Mouse (Mus musculus) fibroblast of lung, adult 2 months (primary cell): ENCODE measurements around the gene Fnbp1l.

Experiments
- DNase-seq: peaks from one replicate; pipeline ENCODE4 v3.0.0-alpha.2; 2011; ENCODE audit warnings: low read depth

Fnbp1l gene

DNA sequence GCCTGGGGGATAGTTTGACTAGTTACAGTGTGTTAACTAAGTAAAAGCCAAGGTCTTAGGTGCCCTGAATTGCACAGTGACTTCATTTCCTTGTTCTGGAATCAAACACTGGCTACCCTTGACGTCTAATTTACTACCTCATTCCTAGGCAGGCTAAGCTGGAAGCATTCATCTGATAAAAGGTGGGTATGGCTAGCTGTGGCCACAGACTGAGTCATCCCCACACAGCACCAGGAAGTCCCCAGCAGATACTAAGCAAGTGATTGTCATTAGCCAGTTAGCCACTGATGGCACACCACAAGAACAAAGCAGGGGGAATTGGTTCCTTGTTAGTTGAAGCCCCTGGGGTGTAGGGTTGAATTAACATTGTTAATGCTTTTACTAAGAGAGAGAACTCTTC is 98.2 kb downstream of the Fnbp1l start:
- DNase-seq, result no peak

DNA sequence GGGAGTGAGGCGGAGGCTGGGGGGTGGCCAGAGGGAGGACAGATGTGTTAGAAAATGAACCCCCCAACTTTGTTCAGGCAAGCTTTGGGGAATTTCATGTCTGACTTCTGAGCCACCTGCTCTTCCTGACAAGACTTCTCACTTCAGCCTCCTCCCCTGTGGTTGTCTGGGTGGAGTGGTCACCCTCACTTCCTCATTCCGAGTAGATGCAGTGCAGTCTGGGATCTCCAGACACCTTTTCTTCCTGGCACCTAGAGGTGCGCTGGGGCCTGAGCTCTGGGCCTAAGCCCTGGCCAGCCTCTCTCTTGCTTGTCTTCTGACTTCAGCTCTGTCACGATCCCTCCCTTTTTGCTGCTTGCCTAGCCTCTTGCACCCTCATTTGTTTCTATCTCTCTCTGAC is 98.6 kb downstream of the Fnbp1l start:
- DNase-seq, result no peak

DNA sequence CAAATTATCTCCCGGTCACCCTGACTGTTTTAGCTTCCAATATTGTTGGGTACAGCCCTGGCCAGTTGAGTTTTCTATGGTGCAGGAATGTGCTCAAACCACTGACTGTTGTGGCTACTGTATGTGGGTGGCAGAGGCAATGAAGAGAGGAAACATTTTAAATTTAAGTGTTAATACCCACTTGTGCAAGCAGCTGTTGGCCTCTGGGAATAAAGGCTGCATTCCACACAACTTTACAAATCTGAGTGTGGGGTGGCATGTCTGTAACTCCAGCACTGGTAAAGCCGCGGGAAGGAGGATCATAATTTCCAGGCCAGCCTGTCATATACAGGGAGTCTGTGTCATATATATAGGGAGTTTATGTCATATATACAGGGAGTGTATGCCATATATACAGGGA is 99.2 kb downstream of the Fnbp1l start:
- no peak for DNase-seq

DNA sequence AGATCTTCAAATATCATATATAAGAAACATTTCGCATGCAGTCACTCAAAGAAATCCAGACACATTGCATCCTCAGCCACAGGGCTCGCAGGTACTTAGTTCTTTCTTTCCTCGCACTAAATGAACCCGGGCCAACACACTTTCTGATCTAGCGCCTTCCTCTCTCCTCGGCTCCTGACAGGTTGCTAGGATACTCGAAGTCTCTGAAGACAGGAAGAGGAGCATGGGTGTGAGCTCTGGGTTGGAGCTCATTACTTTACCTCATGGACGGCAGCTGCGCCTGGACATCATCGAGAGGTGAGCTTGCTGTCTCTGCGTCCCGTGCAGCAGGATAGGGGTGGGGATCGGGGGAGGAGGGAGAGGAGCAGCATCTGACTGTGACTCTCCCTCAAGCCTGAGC is 100.4 kb downstream of the Fnbp1l start:
- no peak for DNase-seq

DNA sequence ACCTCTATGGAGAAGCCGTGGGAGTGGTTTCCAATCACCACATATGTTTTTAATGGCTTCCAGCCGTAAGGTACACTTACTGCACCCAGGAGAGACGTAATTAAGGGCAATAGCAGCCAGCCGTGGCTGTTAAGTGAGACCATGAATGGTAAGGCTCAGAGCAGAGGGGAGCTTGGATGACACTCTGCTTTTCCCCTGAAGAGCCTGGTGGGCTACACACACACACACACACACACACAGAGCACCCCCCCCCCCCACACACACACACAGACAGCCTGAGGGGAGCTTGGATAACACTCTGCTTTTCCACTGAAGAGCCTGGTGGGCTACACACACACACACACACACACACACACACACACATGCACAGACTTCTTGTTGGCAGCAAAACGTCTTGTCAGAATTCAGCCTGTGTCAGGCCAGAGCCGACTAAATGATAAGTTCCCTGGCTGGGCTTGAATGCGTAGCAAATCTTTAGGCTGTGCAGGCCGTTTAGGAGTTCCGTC is 101.2 kb downstream of the Fnbp1l start:
- no peak for DNase-seq

DNA sequence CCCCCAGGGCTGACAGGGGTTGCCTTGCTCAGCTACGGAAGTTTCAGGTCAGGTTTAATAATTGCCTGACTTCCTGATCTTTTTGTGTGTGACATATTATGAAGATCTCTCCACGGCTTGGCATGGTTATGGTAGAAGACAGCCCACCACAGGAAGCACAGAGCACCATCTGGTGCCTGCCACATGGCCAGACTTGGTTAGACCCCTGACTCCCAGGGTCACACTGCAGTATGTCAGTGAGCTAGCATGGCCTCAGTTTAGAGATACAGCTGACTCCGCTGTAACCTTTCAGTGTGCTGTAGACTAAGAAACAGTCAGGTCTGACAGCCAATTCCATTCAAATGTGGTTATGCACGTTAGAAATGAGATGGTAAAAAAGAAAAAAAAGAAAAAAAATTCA is 101.8 kb downstream of the Fnbp1l start:
- DNase-seq, result no peak

DNA sequence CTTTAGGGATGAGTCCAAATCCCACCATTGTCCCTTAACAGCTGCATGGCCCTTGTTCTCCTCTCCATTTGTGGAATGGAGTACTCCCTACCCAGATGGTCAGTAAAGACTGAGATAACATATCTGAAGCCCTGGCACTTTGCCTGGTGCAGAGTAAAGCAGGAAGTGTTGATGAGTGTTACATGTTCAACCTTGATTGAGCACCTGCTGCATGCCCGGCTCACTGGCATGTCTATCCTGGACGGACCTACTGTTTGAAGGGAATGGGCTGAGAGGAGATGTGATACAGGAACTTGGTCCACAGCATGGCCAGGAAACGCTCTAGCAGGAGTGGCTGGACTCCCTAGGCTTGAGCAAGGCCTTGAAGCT is 103.2 kb downstream of the Fnbp1l start:
- DNase-seq, result no peak

DNA sequence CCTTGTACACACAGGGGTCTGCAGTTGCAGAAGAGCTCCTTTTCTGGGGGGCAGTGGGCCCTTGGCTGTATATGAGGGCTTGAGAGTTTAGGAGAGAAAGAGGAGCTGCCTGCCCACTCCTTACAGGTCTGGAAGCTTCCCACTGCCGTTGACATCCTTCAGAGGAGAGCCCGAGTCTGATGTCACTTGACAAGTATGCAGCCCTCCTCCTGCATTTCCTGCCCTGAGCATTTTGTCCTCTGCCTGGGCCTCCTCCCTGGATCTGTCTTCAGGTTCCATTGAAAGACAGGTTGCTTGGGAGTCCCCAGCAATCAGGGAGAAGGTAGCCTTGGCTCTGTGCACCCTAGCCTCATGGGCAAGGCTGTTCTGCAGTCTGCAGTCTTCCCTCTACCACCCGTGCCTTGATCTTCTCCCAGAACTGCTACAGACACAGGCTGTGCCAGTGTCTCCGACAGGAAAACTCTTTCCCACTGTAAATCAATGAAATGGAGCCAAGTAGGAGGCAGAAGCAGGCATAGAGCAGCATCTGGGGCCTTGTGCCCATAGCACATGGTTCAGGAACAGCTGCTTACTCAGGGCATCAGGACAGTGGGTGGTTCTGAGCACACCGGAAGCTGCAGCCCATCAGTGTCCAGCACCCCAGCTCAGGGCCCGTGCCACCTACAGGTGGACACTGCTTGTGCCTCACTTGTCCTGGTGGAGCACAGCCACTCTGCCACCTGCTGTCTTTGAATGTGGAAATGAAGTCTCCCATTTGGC is 103.8 kb downstream of the Fnbp1l start:
- DNase-seq, result no peak

DNA sequence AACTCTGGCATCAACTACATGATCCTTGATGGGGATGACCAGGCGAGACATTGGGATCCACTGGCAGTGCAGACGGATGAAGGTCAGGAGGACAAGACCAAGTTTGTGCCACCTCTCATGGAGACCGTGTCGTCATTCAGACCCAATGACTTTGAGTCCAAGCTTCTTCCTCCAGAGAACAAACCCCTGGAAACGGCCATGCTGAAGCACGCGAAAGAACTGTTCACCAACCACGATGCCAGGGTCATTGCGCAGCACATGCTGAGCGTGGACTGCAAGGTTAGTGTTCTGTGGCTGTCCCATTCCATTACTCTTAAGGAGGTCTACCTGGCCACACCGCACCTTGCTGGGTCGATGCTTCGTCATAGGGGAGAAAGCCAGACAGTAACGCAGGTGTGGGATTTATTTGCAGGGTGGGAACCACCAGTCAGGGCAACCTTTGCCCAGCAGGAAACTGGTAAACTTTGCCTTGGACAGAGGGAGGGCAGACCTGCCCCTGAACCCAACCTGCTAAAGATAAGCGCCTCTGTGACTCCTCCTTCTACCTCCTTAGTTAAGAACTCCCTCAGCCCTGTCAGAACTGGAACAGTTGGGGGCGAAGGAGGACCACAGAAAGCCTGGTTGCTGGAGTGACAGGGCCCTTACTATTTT is 106.7 kb downstream of the Fnbp1l start:
- DNase-seq, result no peak

DNA sequence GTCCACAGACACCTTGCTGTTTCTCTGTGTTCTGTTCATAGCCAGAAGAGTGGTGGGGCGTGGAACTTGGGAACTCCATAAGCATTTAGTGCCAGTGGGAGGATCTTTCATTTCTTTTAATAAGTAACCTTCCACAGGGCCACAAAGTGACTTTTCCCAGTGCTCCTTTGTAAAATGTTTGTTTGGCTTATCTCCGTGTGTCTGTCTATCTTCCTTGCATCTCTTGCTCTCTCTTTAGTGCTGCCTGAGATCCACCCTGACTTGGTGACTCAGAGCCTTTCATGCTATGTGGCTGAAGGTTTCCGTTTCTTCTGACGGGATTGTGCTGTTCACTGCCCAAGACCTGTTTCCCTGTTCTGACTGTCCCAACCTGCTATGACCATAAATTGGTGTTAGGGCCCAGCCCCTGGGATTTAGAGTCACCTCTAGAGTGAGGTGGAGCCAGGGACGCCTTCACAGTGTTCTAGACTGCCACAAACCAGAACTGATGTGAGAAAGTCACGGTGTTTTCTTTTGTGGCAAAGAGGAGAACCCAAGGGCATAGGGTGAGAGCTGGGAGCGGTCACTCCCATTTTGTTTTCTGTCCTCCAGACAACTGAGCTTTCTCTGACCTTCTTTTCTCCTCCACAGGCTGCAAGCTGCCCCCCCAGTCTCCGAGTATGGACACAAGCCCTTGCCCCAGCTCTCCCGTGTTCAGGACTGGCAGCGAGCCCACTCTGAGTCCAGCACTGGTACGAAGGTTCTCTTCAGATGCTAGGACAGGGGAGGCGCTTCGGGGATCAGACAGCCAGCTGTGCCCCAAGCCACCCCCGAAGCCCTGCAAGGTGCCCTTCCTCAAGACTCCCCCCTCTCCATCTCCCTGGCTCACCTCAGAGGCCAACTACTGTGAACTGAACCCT is 107.5 kb downstream of the Fnbp1l start:
- DNase-seq, result no peak

DNA sequence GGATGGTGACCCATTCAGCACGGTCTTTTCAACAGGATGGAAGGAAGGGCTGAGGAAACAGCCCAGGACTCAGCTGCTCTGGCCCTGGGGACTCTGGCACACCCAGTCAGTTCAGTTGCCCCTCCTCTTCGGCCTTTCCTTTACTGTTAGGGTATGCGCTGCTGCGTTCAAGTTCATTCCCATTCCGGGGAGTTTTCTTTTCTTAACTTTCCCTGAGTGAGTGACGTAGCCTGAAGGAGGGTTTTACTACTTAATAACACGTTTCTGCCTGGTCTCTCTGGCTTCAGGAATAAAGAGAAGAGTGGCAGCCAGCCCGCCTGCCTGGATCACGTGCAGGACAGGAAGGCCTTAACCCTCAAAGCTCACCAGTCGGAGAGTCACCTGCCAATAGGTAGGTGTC is 108.6 kb downstream of the Fnbp1l start:
- DNase-seq, result no peak

DNA sequence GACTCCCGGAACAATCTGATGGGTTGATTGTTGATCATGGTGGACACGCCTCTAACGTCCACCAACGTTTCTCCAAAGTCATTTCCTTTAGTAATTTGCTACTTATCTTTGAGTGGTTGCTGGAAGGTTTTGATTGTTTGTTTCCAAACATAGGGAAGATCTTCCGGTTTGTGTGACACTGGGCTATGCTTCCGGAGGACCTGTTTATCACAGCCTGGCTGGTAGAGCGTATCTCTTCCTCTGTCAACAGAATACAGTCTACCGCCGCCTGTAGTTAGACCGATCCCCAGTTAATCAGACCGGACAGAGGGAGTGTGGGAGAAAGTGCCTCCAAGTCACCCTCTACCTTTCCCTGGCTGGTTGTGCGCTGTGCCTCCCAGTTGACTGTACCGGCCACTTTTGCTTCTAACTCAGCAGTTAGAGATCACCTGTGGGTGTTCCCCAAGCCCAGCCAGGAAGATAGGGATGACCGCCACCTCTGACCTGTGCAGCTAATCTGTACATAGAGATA is 109.2 kb downstream of the Fnbp1l start:
- no peak for DNase-seq

DNA sequence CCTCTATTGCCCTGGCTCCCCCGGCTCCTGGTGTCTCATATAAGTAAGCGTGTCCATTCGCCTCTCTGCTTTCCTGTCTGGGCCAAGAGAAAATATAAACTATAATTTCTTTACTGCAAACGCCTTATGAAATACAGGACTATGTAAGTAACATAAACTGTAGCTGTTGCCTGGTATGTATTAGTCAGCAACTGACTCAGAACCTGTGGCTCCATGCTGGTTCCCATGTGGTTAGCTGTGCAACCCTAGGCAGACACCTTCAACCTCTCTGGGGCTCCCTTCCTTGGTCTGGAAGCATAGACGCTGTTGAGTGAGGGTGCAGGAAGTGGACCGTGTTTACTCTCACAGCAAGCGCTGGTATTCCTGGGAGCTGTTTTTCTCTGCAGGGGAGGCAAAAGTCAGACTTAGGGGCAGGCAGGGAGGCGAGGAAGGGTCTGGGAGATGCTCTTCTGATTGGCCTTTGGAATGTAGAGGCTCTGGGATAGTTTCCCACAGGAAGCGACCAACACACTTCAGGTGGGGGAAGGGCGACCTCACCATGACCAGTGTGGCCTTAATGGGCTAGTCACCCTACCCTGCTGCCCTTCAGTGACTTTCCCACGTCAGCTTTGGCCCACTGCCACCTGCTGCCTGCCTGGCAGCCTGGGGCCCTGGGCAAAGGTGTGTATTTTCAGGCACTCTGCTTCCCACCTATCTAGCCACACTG is 109.8 kb downstream of the Fnbp1l start:
- peak; percentile 46 for DNase-seq

DNA sequence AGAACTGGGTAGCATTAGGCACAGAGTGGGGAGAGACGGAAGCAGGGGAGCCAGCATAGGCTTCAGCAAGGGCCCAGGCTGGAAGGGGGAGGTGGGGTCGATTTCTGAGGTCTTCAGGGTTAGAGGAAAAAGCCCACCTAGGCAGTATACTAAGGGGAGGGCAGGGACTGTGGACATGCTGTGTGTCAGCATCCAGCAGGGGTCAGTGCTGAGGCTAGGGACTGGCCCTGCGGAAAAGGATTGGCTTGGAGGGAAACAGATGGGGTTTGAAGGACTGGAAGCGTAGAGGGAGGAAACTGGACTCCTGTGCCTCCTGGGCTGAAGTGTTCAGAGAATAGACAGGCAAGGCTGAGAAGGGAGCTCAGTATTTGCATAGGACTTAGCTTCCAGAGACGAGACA is 110.4 kb downstream of the Fnbp1l start:
- DNase-seq, result peak; percentile 40

DNA sequence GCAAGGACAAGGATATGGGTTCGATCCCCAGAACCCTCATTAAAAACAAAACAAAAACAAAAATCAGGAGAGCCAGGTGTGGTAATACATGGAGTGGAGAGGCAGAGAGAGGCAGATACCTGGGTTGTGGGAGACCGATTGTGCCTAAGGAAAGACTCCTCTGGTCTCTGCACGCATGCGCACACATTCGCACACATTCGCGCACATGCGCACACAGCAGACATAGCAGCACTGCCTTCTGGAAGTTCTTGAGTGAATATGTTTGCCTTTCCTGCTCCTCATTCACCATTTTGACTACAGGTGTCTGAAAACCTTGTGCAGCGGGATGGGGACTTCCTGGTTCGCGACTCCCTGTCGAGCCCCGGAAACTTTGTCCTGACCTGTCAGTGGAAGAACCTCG is 111.7 kb downstream of the Fnbp1l start:
- DNase-seq, result no peak

DNA sequence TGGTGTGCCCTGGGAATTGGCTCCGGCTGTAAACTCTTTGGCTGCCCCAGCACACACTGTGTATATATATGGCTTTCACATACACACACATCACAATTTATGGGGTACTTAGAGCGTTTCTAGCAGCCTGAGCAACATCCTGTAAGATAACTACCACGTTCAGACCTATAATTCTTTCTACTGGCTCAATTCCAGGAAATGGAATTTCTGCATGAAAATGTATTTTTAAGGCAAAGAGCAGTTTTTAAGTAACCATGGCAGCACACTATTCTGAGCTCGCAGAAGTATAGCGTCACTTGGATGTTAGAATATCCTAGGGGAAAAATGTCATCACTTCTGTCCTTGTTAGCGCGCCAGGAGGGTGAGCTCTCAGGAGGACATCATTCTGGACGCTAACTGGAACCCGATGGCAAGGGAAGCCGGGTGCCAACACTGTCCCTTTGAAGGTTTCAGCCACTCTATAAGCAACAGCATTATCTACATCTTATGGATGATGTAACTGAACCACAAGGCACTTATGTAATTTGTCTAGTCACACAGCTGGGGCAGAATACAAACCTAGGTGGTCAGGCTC is 113.1 kb downstream of the Fnbp1l start:
- DNase-seq, result no peak

DNA sequence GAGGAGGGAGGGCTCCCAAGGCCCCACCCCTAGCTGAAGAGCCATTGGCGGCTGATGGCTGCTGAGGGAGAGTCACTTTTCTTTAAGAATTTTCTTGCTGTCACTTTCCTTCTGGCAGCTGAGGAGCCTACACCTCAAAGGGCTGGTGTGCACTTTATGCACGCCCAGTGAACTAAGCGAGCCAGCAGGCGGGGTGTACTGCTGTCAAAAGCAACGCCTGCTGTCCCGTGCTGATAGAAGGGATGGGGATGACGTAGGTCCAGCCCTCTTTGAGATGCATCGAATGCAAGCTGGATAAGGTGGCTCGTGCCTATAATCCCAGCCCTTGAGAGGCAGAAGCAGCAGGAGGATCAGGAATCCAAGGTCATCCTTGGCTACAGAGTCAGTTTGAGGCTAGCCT is 118.6 kb downstream of the Fnbp1l start:
- DNase-seq, result no peak

DNA sequence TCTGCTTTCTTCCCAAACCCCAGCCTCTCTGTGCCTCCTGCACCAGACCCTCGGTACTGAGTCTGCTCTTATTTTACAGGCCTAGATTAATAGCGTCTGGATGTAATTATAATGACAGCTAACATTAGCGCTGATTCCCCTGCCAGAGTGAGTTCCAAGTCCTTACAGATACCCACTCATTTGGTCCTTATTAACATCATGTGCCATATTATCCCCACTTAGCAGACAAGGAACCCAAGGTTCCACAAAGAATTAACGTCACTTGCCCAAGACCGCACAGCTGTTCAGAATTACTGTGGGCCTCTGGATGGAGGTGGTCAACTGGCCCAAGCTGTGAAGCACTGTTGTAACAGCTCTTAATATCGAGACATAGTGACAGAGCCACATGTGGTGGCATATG is 119.9 kb downstream of the Fnbp1l start:
- no peak for DNase-seq

DNA sequence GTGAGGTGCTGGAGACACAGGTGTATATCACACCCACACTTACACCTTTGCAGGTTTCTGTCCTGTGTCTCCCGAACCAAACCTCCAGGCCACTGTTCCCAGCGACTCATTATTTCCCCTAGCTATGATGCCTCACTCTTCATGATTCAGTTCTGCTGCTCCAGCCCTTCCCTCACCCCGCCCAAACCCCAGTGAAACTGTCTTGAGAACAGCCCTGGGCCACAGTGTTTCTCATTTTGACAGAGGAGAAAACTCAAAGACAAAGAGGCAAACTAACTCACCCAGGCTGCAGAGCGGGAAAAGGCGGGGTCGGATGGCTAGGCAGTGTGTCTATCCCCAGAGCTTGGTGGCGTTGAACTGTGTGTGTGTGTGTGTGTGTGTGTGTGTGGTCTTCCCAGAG is 121.0 kb downstream of the Fnbp1l start:
- DNase-seq, result no peak

DNA sequence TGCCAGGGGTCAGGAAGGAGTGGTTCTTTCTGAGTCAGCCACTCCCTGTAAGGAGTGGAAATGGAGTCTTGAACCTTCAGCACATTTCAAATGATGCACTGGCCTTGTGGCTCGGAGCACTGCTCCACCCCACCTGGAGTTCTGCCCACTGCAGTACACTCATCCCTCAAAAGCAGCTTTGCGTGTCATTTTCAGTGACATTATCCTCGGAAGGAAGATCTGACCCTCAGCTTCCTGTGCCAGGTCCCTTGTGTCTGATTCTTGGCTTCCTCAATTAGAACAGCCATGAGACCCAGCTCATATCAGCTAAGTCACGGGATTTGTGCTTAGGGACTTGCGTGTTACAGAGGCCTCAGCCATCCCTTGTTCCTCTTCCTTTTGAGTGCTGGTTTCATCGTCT is 121.6 kb downstream of the Fnbp1l start:
- no peak for DNase-seq

DNA sequence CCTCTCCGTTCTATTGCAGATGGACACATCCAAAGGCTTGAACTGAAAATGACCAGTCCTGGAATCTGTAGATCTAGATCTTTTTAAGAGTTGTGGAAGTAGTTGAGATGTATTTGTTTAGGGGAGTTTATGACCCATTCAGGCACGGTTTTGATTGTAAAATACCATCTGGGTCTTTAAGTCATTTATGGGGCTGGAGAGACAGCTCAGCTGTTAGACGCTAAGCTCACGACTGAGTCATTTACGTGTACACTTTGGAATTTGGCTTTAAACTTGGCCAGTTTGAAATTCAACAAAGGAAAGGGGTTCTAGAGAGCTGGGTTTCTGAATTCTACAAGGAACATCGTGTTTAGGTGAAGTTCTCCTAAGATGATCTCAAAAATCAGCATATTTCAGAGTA is 124.8 kb downstream of the Fnbp1l start:
- no peak for DNase-seq
